Mouse (Mus musculus): ENCODE measurements at regions not wholly inside any gene's neighbourhood (a gene's known extent, or its start where the extent isn't known, plus 50 kb on each side); places are given as distances from the start of the nearest gene placed in this dataset.

DNA sequence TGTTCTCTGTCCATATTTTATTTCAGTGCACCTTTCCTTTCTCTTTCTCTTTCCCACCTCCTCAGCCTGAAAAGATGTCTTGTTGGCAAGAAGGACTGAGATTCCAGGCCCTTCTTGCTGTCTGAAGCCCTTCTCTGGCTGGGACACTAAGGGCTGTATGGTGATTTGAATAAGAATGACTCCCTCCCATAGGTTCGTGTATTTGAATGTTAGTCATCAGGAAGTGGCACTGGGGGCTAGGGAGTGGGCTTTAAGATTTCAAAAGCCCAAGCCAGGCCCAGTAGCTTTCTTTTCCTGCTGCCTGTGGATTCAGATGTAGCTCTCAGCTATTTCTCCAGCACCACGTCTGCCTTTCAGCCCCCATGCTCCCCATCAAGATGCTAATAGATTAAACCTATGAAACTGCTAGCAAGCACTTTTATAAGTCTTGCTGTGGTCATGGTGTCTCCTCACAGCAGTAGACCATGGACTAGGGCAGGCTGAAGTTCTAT lies 66.3 kb upstream of the Tle4 start:
- no peak for DNase-seq

DNA sequence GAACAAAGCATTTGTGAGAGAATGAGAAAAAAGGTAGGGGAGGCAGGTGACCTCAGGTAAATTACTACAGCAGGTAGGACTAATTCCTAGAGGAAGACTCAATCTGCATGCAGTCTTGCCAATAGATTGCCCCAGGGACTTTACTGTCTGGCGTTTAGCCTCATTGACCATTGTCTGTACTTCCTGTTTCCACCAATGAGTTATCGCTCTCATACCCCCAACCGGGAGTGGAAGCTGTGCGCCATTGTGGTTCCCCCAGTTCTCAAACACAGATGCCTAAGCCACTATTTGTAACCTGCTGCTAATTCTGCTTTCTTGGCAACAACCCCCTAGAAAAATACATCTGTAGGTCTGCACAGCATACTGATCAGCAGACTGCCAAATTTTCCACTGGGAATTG lies 65.5 kb upstream of the Tle4 start:
- DNase-seq, result no peak

DNA sequence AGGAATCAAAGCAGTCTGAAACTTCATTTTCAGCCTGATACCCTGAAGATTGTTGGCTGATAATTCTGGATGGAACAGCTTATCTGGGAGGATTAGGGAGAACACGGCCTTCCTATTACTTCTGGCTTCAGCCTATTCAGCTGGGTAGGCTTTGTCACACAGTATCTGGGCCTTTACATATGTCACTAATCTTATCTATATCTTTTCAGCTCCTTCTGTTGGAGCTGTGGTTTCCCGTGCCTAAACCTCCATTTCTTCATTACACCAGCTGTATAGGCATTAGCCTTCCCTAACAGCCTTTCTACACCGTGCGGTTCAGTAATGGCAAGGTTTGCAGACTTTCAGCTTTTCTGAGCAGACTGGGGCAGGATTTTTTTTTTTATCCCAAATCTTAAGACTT lies 61.9 kb upstream of the Tle4 start:
- DNase-seq, result no peak

DNA sequence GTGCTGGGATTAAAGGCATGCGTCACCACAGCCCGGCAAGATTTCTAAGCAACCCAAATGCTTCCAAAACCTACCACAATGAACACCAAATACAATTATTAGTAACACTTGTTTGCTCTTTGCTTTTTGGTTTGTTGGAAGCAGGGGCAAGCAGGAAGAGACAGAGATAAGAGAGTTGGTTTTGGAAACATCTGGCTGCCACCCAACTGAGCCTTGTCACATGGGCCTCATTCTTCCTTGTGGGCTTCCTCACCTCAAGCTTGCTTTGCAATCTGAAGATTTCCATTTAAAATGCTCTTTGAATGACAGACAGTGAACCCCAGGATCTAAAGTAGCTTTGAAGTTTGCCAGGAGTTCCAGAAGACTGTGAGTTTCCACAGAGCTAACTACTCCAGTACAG lies 60.6 kb upstream of the Tle4 start:
- DNase-seq, result no peak

DNA sequence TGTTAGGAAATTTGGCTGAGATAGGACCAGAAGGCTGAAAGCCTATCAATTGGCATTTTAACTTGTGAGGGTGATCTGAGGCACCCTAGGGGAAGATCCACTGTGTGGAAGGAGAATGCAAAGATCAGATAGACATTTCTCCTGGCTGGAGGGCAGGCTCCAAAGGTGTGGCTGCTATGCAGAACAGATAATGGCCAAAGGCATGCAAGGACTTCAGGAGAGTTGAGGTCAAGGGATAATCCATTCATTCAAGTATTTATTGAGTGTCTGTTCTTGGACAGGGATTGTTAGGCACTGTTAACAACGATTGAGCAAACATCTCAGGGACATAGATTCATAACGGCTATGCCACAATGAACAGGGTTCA lies 58.2 kb upstream of the Tle4 start:
- DNase-seq, result no peak

DNA sequence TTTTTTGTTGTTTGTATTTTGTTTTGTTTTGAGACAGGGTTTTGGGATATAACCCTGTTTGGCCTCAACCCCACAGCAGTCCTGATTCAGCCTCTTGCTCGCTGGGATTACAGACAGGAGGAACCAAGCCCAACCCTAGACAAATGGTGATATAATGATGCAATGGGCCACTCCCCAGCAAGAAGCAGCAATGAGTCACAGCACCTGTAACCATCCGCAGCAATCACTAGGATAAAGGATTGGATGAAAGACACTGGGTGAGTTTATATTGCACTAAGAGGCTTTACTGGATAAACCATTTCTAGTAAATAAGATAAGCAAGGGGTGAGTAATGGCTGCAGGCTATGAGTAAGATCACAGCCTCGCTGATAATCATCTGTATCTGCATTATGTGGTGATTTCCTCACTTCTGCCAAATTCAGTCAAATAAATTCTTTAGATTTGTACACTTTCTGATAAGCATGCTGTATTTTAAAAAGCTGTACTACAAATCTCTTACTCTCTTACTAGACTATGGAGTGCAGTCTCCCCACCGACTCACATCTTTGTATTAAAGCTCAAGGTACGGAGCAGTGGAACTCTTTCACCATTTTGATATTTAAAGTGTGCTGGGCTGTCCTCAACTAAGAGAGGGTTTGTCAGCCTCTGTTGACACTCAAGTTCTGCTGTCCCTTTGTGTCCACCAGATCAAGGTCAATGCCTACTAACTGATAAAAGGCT lies 57.6 kb upstream of the Tle4 start:
- no peak for DNase-seq

Data from cerebellum, postnatal 25 days (tissue).